Mouse (Mus musculus) Patski (cell line): ENCODE data around the gene Zc3h15. TPM values are rescaled to one million over a fixed set of nuclear protein-coding genes. Genes with fewer than 3 reads are reported as not detected.

Experiments used
- ATAC-seq: fragments of 100-300 bp; one replicate; pipeline ENCODE4 v1.8.0; 2021
- CTCF ChIA-PET: fragments of 350-600 bp; sonication (Branson Sonifier 250); formaldehyde crosslinking; loops from one replicate; lab custom pipeline; 2022; ENCODE audit warnings: inconsistent platforms; lab: Charles Lee
- POLR2A ChIA-PET: fragments of 350-600 bp; sonication (Branson Sonifier 250); formaldehyde crosslinking; loops from one replicate; lab custom pipeline; 2022; ENCODE audit warnings: antibody characterized with exemption, inconsistent platforms; lab: Charles Lee
- DNase-seq: peaks from one replicate; pipeline ENCODE4 v3.0.0-alpha.2; 2011; ENCODE audit warnings: low read depth, low spot score
- H3K27me3 ChIP-seq: fragments of 371-371 bp; one replicate; pipeline ENCODE4 v1.5.1; 2021
- CTCF ChIP-seq: fragments of 100-300 bp; IDR thresholded peaks from one replicate; pipeline ENCODE4 v1.5.1; 2021
- in situ Hi-C: fragments of 300-500 bp; cut with MboI; formaldehyde crosslinking; loops from 3 replicates; pipeline ENCODE4 v1.11.1; 2018; ENCODE audit warnings: low pct_unique_long_range_greater_than_20kb, mixed read lengths
- polyA plus RNA-seq: library from polyadenylated mRNA; unstranded; gene quantifications from one replicate; pipeline ENCODE4 v1.2.3, GENCODE M21; 2021

Gene Zc3h15
- 85.5 TPM for polyA plus RNA-seq

DNA sequence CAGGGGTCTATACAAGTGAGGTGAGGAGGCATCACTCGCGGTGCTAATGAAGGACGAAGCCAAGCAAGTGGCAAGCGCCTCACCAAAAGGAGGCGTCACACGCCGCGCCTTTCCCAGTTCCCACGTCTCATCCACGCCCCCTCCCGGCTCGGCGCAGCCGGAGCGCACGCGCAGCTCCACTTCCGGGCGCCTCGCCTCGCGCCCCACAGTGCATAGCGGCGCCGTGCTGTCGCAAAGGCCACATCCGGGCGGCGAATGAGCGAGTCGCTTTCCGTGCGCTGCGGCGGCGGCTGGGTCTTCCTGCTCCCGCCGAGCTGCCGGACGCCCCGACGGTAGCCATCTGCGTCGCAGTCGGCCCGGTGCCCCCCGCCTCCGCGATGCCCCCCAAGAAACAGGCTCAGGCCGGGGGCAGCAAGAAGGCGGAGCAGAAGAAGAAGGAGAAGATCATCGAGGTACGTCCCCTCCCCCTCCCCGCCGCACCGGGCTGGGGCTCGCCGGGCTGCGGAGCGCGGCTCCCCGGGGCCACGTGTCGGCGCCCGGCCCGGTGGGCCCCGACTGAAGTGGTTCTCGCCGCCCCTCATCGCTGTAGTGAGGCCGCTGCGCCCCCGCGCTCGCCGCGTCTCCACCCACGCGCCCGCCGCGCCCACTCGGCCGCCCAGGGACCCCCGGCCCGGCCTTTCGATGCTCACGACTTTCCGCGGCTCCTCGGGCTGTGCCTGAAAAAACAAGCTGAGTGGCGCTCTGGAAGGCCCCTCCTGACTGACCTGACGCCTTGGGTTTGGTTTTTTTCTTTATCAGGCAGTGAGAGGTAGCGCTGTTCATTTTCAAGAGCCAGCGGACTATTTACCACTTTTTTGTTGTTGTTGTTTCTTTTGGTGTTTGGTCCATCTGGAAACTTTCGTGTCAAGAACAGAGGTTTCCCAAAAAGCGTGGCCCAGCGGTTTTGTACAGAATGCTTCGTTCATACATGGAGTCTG is at the start of gene Zc3h15:
TSS of gene Zc3h15 (plus strand) at position 160 of the 977 bp plus-strand sequence.
- POLR2A ChIA-PET, result interaction anchor here (0.7 kb wide), 1 partner anchor 120 kb away, joined by 3 read pairs; no protein-coding TSS in a partner anchor
- TF ChIP-seq CTCF, result peak; percentile 84
- ATAC-seq, result peak; percentile 98

DNA sequence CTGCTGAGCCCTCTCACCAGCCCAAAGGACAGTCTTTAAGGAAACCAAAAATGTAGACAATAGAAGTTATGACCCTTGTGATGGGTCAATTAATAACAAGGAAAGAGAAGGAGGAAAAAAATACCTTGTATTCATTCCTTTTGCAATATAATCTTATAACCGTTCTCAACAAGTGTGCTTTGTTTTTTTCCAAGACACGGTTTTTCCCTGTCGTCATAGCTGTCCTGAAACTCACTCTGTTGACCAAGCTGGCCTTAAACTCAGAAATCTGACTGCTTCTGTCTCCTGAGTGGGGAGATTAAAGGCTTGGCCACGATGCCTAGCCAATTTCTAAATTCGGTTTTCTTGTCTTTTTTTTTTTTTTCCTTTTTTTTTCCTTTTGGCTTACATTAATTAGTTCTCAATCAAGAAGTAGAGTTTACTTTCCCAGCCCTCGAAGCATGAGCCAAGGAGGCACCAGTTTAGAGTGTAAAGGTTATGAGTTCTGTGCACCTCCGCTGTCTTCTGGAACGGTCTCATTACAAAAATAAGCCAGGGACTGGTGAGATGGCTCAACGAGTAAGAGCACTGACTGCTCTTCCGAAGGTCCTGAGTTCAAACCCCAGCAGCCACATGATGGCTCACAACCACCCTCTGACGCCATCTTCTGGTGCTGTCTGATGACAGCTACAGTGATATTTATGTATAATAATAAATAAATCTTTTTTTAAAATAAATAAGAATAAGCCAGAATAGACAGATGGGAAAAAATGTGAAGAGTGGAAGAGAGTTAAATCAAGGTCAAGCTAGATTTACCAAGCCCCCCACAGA is 23.5 kb upstream of the Zc3h15 start:
- no peak for TF ChIP-seq CTCF
- ChIA-PET CTCF (no interaction called here), POLR2A (no interaction called here)
- DNase-seq, result no peak
- H3K27me3 ChIP-seq, result peaks cover 52% of the 10 kb centered on the region
- in situ Hi-C loops, result no loop called here
- ATAC-seq, result no peak

More for the DNA sequence above, at the start of gene Zc3h15:
- DNase-seq, result peak; percentile 41
- H3K27me3 ChIP-seq, result peaks cover 25% of the 10 kb centered on the region
- in situ Hi-C loops, result no loop called here
- CTCF ChIA-PET, result interaction anchor here (1.3 kb wide), 1 partner anchor 127 kb away, joined by 3 read pairs; no protein-coding TSS in a partner anchor

GRCm38 (mm10) chr2:83621511-83621910 is 22.7 kb upstream of the Zc3h15 start:
- in situ Hi-C loops, result no loop called here
- peaks cover 52% of the 10 kb centered on the region for H3K27me3 ChIP-seq
- CTCF ChIA-PET, result no interaction called here
- DNase-seq, result no peak
- POLR2A ChIA-PET, result interaction anchor here (0.6 kb wide), 2 partner anchors 765 to 1030 kb away, joined by 3 to 6 read pairs; no protein-coding TSS in a partner anchor
- ATAC-seq, result no peak
- TF ChIP-seq CTCF, result no peak

- H3K27me3 ChIP-seq, result peaks cover 52% of the 10 kb centered on the region
- no peak for DNase-seq
- in situ Hi-C loops, result no loop called here
- no peak for TF ChIP-seq CTCF
- CTCF ChIA-PET, result no interaction called here
- POLR2A ChIA-PET, result no interaction called here
- peak; percentile 5 for ATAC-seq
These were observed 21.4 kb upstream of the Zc3h15 start for GRCm38 (mm10) chr2:83622792-83623191.

- DNase-seq (no peak), ATAC-seq (no peak)
- H3K27me3 ChIP-seq, result peaks cover 47% of the 10 kb centered on the region
- ChIA-PET POLR2A (no interaction called here), CTCF (interaction anchor here (1.6 kb wide), 1 partner anchor 10 kb away, joined by 4 read pairs; no protein-coding TSS in a partner anchor)
- no peak for TF ChIP-seq CTCF
- in situ Hi-C loops, result no loop called here
These were observed 20.2 kb upstream of the Zc3h15 start for GRCm38 (mm10) chr2:83624045-83624444.

DNA sequence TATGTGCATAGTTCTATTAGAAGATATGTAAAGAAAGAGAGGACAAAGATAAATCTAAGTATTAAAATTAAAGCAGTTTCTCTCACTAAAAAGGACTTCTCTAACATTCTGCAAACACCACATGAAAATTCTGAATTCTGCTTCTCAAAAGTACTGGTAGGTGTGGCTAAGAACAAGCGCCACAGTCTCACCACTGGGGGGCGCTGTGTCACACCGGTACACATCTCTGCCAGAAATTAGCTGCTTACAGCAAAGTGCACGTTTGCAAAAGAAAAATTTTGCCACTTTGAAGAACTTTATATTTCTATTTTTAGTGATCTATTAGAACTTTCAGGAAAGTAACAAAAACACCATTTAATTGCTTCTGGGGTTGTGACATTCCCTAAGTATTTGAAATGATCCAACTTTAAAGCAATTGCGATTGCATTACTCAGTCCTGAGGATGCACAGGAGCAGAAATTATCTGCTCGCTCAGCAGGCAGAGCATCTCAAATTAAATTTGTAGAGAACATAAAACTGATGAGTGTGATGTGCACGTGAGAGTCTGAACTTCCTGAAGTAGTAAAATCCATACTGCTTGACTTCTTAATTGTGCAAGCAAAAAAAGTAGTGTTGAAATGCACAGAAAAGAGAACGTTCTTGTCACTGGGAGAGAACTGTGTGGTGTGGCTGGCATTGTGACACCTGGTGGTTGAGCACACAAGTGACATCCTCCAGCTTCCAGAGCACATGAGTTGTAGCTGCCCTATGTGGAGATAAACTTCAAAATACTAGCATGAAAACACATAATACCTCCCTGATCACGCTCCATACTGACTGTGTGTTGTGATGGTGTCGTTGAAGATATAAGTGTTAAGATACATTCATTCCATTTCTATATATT is 18.8 kb upstream of the Zc3h15 start:
- TF ChIP-seq CTCF, result peak; percentile 97
- H3K27me3 ChIP-seq, result peaks cover 49% of the 10 kb centered on the region
- CTCF ChIA-PET, result interaction anchor here (0.9 to 1.8 kb wide), 4 partner anchors 9 to 146 kb away, joined by 4 to 6 read pairs (median 4); no protein-coding TSS in a partner anchor
- ATAC-seq (peak; percentile 87), DNase-seq (no peak)
- in situ Hi-C loops, result no loop called here
- POLR2A ChIA-PET, result no interaction called here

- in situ Hi-C loops, result no loop called here
- H3K27me3 ChIP-seq, result peaks cover 44% of the 10 kb centered on the region
- ATAC-seq, result no peak
- CTCF ChIA-PET, result no interaction called here
- POLR2A ChIA-PET, result no interaction called here
- TF ChIP-seq CTCF, result no peak
- no peak for DNase-seq
These were observed 17.4 kb upstream of the Zc3h15 start for GRCm38 (mm10) chr2:83626881-83627280.

DNA sequence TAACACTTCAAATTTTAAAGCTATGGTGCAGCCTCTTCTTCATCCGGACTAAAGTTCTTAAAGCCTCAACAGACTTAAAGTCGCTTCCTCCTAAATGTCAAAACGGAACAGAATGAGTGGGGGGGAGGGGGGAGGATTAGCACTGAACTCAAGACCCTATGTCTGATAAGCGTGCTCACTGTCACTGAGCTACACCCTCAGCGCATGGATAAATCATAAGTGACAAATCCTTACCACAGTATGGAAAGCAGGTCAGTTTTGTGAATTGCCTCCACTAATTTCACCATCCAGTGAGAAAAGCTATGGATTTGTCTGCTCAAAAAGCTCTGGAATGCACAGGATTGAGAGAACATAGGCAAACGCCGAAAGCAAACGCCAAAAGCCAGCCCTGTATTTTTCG is 16.7 kb upstream of the Zc3h15 start:
- ChIA-PET CTCF (no interaction called here), POLR2A (no interaction called here)
- ATAC-seq (no peak), DNase-seq (no peak)
- TF ChIP-seq CTCF, result no peak
- in situ Hi-C loops, result no loop called here
- peaks cover 40% of the 10 kb centered on the region for H3K27me3 ChIP-seq

- no peak for DNase-seq
- in situ Hi-C loops, result no loop called here
- peaks cover 36% of the 10 kb centered on the region for H3K27me3 ChIP-seq
- ChIA-PET CTCF (interaction anchor here (1.2 kb wide), 1 partner anchor 143 kb away, joined by 3 read pairs; no protein-coding TSS in a partner anchor), POLR2A (no interaction called here)
- no peak for ATAC-seq
- no peak for TF ChIP-seq CTCF
These were observed 16.3 kb upstream of the Zc3h15 start for GRCm38 (mm10) chr2:83627932-83628331.
